Mouse (Mus musculus) liver, embryonic 14.5 days (tissue): ENCODE measurements around the gene Hyal3.

Experiments used
- CTCF ChIP-seq: IDR thresholded peaks from 2 replicates; pipeline ENCODE4 v1.5.1; 2016; ENCODE audit warnings: antibody characterized with exemption, low read depth, control low read depth
- EP300 ChIP-seq: IDR thresholded peaks from 2 replicates; pipeline ENCODE4 v1.6.1; 2016; ENCODE audit warnings: antibody characterized with exemption, low read depth

GRCm38 (mm10) chr9:107590058-107590772 lies 9.6 kb downstream of the Hyal3 start:
- TF ChIP-seq CTCF, result peak; percentile 63
- no peak for TF ChIP-seq EP300
